Mouse (Mus musculus) brain, adult 2 months (tissue): ENCODE results near the gene Scml4.

ENCODE experiments used
- DNase-seq: peaks from one replicate; pipeline ENCODE4 v3.0.0; 2011; ENCODE audit warnings: low read depth, low spot score

Gene Scml4

DNA sequence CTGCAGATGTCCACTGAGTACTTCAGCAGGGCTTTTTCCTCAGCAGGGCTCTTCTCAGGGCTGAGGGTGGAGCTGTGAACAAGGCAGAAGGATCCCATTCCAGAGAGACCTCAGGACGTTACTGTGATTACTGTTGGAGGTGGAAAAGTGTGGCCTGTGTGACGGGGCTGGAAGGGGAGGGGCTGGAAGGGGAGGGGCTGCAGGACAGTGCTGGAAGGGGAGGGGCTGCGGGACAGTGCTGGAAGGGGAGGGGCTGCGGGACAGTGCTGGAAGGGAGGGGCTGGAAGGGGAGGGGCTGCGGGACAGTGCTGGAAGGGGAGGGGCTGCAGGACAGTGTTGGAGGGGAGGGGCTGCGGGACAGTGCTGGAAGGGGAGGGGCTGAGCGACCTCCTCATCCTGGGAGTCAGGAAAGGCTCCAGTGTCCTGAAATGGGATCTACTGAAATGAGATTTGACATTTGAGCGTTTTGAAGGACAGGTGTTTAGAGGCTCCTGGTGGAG, 90.1 kb downstream of the Scml4 start:
- no peak for DNase-seq

DNA sequence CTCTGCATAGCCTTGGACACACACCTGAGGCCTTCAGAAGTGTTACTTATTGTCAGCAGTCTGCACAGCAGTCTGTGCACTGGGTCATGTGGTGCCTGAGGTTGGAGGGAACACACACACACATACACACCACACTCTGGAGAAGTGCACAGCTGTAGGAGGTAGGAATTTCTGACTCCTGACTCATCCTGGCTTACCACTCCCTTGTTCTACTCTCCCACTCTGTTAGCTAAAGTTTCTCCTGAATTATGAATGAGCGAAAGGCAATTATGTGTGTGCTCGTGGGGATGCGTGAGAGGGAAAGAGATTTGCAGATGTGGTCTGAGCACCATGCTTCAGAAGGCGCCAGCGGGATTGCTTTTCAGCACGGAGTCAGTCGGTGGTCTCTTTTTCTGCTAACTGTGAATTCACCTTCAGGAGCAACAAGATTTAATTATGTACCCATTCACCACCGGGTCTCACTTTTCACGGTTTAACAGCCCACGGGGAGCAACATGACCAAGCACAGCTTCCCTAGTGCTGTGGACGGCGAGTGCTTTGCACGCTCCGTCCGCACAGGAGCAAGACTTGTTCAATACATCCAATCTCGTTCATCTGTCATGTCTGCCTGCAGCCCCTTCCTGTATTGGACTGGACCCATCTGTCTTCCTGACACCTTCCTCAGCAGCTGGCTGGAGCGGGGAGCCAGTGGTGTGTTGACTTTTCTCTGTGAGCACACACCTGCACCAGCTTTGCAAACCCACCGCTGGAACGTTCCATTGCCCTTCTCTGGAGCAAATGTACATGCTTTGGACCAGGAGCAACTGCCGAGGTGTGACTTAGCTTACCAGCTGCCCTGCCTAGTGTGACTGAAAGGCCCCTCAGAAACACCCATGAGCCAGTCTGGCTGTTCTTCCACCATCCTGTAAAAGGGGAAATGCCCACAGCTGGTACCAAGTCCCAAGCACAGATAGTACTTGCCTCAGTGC, 91.2 kb downstream of the Scml4 start:
- peak; percentile 85 for DNase-seq

DNA sequence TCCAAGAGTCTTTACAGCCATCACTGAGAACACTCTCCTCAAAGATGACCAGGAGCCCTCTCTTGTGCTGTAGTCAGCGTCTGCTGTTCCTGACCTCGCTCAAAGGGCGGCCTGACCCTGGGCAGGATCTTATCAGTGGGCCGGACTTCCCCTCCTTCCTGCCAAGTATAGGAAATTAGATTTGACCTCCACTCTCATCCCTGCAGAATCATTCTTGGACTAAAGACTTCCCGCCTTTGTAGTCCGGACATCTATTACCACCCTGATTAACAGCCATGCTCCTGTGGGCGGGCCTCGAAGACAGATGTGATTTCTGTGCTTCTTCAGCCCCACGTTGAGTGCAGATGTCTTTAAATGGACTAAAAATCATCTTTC, 91.9 kb downstream of the Scml4 start:
- DNase-seq, result no peak

DNA sequence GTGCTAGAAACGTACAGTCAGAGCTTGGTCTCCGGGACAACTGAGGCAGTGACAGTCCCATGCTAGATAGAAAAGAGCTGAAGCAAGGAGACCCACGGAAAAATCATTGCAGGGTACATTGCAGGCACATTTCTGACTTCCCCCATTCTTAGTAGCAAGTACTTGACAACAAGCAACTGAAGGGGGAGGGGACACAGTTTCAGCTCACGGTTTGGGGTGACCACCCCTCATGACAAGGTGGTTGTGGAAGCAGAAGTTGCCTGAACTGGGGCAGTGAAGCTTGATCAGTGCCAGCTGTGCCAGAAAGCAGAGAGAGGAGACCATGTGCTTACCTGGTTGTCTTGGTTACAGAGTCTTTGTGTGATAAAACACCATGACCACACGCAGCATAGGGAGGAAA, 93.4 kb downstream of the Scml4 start:
- DNase-seq, result no peak

DNA sequence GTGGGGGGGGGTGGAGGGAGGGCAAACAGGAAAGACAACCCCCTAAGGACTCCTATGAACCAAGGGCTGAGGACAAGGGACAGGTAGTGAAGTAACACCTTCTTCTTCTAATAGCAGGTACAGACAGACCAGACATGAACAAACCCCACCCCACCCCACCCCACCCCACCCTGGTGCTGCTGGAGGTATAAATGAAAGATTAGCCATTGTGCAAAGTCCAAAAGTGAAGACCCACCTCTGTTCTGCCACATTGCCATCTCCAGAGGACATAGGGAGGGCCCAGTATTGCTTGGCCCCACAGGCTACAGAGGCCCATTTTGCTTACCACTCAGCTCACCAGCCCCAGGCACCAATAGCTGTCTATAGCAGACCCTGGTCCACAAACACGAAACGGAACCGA, 95.0 kb downstream of the Scml4 start:
- no peak for DNase-seq

DNA sequence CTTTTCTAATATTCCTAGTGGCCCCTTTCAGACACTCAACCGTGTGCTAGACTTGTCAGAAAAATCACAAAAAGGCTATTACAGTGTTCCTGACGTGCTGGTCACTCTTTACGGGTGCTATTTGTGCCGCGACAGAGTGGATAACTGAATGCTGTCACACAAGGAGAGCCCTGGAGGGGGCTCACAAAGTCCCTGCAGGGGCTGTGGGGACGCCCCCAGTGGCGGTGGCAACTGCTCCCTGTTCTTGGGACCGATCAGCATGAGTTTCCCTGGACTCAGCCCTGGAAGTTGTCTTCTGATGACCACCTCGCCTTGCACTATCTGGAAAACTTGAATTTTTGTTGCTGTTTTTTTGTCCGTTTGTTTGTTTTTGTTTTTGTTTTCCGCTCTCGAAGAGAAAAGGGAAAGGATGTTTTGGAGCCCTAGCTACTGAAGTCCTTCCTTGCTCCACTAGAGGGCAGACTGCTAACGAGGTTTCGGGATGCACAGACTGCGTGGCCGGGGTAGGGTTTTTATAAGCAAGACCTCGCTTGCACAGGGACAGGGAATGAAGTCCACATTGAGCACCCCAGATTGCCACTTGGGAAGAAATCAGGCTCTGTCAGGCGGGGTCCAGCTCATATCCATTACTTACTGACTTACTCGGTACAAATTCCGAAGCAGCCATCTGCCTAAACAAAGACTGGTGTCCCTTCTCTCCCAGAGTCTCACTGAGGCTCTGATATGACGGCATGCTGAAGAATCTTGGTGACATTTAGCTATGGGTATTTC, 97.9 kb downstream of the Scml4 start:
- peak; percentile 83 for DNase-seq

DNA sequence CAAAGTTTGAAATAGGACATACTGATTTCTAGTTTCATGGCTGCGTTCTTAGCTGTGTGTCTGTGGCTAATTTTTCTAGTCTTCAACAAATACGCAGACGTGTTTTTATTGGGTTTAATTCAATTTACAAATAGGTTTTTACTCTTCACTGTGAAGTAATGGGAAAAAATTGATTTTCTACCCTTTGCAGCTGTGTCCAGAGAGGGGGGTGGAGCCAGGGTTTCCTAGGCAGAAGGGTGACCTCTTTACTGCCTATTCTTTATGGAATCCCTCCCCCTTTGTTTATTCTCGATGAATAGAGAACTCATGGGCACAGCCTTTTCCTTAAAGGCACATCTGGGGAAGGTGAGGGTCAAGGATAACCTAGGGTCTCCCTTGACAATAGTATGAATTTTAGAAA, 98.5 kb downstream of the Scml4 start:
- no peak for DNase-seq

DNA sequence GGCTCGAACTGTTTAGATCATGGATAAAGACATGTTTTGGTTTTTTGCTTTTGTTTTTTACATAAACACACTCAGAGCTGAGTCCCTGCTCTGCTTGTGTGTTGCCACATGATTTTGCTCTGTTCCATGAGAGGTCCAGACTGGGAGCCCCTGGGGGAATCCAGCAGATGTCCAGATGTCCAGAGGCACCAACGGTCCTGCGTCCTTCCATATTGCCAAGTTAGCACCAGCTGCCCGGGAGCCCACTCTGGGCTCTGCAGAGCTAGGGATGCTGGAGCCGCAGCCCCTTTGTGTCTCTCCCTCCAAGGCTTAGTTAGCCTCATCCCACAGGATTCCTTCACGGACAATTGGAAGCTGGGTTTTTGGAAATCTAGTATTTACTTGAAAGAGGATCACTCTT, 101.6 kb downstream of the Scml4 start:
- DNase-seq, result no peak

DNA sequence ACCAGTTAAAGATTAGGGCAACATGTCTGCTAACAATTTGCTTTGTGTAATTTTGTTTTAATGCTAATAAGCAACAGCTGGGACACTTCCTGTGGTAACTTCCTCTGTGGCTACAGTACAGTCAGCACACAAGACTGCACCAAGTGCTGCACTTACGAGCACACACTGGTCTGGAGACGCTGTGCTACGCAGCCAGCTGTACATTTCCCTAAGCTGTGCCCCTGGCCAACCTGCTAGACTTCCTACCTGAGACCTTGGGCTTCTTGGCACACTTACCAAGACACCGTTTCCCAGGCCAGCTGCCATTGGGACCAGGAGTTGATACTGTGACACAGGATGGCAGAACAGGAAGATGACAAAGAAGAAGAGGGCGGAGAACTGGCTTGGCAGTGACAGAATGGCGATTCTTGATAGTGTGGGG, 102.0 kb downstream of the Scml4 start:
- no peak for DNase-seq

DNA sequence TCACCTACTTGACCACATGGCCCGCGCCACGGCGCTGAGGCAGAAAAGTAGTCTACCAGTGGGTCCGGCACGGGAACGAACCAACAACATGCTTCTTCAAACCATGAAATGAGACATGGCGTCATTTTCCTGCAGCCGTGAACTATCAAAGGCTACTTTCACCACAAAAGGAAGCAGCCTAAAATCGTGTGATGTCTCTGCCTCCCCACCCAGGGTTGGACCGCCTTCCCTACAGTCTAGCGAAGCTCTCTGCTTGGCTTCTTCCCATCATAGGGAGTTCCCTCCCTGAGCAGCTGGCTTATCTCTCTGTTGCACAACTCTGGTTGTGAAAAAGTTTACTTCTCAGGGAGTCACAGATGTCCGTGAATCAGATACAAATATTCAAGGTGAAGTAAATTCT, 102.5 kb downstream of the Scml4 start:
- DNase-seq, result no peak

DNA sequence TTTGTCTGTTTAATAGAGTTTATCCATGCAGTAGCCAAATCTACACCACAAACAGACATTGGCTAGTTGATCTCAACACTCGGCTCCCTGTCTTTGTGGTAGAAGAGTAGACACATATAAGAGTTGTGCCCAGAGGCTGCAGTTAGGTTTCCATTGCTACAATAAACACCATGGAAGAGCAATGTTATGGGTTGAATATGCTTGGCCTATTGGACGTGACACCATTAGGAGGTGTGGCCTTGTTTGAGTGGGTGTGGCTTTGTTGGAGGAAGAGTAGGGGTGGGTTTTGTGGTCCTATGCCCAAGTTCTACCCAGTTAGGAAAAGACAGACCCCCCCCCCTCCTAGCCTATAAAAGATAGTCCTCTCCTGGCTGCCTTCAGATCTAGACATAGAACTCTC, 102.9 kb downstream of the Scml4 start:
- no peak for DNase-seq

DNA sequence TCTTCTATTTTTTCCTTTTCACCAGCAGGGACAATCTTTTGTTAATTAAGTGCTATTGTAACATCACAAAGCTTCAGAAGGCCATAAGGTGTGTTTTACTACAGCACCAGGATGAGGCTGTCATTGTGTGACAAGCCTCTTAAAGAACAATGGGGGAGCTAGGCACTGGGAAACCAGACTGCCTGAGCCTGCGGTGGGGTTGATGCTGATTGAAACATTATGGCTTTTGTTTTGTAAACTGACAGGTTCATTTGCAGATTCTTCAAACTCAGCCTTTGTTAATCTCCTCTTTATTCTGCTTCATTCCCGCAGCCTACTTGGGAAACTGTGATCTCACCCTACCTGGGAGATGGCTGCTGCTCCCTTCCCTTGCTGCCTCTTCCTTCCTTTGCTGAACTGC, 108.2 kb downstream of the Scml4 start:
- DNase-seq, result no peak

DNA sequence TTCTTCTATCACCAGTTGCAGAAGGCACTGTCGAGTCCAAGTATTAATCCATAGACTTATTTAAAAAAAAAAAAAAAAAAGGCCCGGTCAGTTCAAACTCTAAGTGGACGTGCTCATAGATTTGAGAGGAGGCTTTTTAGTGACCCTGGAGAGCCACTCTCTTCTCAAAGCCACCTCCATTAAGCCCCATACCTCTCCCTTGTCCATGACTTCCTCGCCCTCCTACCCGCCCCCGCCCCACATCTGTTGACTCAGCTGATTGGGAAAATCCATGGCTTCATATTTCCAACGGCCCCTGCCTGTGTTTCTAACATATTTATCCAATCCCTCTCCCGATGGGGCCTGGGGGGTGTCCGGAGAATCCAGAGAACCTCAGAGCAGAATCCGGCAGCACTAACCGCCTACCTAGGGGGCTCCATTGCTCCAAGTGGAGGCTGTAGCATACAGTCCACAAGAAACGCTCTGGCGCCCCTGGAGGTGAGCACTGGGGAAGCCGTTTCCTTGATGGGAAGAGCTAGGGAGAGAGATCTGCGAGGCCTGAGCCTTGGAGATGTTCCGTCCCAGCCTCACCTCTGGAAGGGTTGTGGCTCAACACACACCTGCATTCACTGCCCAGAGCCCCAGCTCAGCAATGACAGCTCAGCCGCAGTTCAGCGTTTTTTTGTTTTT, 112.5 kb downstream of the Scml4 start:
- DNase-seq, result peak; percentile 77

DNA sequence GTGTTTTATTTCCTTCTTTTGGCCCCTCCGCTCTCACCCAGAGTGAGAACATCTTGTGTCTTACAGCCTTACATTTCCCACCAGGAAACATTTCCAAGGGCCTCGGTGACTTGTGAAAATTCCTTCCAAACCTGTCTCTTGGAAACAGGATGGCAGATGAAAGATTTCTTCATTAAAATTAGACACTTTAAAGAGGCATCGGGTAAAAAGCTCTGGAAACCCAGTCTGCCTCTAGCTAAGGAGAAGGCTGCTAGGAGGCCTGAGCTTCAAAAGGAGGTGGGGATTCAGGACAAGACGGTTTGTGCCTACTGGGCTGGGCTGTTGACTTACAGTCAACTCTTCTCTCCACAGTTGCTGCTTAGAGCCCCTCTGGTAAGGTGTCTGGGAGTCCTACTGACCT, 113.4 kb downstream of the Scml4 start:
- peak; percentile 48 for DNase-seq

DNA sequence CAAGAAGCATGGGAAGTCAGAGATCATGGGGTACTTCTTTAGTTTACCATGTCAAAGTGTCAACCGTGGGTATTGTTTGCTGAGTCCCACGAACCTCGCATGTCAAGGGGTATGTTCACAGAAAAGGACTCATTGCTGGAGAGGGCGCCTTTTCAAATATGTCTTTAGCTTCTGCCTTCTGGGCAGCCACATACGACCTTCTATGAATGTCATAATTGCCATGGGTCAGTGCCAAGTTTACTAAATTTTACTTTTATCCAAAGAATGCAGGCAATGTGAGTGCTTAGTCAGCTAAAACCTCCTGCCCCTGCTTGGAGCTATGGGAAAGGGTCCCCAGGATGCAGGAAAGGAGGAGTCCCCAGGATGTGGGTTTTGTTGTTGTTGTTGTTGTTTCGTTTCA, 116.4 kb downstream of the Scml4 start:
- no peak for DNase-seq

DNA sequence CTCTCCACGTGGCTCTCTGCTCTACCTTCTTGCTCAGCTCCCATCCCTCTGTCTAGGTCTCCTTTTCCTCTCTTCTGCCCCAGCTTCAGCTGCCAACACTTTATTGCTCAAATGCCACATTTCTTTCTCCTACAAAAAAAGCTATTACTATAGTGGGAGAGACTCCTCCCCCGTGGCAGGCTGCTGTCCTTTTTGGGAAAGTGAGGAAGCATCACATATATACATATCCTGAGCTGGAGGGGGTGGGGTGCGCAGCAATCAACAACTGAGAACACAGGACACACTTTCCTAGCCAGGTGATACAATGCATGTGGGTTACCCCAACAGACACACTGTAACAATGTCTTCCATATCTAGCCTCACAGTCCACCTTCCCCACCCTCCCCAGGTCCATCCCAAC, 118.2 kb downstream of the Scml4 start:
- DNase-seq, result no peak

DNA sequence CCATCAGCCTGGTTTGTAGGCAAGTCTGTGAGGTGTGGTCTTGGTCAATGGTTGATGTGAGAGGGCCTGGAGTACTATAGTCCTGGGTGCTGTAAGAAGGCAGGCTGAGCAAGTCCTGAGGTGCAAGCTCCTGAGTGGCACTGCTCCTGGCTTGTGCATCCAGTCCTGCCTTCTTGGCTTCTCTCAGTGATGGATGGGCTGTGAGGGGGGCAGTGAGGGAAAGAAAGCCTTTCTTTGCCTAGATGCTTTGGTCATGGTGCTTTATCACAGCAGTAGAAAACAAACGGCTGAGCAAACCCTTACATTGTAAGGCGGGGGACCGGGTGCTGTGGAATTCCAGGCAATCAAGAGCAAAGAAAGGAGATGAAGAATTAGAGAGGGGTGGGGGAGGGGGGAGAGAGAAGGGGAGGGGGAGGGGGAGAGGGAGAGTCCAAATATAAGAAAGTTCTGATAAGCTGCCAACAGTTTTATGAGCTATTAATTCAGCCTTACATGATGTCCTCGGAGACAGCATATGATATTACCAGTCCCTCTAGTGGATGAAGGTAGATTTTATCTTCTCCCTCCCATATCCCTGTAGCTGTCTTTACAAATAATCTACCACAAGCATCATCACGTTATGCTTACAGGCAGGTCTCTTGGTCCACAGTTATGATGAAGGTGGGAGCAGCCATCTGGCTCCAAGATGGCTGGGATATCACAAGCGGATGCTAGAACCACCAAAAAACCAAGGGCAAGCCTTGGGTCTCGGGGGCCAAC, 121.0 kb downstream of the Scml4 start:
- no peak for DNase-seq

DNA sequence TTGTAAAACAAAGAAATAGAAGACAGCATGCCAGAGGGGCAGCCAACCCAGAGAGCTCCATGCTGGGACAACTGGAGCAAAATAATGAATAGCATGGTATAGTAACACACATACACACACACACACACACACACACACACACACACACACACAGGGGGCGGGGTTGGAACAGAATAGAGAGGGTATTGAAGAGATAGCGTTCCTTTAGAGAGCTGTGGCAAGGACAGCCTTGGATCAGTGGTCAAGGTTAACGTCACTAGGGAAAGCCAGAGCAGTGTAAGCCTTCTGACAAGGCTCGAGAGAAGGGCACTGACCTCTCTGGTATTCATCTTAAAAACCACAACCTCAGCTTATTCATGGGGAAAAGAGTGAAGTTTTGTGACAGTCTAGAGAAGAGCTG, 124.7 kb downstream of the Scml4 start:
- no peak for DNase-seq

DNA sequence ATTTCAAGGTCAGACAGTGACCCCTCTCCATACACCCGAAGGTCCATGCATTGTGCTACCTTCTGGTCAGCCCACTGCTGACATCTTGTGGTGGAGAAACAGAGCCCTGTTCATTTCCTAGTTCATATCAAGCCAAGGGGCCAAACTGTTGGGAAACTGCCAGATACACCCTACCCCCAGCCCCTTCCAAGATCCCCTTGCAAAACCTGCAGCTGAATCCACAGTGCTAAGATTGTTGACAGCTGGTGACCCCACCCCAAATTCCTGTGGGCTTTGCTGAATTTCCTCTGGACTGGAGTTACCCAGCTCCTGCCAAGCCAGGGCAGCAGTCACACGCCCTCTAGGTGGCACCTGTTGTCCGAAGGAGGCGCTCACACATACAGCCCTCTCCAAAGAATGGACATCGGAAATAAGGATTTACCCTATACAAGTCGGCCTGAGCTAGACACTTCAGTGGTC, 127.5 kb downstream of the Scml4 start:
- no peak for DNase-seq

DNA sequence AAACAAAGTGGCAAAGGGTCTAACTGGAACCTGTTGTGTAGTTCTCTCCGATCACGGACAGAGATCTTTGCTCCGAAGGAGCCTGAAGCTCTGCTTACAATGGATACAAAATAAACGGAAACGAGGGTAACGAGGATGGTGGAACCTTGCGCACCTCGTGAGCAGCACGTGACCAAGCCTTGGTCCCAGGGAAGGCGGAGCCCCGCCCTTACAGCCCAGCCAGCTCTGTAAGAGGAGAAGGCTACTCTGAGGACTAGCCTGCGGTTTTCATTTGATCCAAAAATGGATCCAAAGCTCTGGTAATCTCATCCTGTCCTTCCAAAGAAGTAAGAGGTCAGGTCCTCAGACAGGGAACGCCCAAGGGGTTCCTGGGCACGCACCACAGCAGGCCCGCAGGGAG, 128.5 kb downstream of the Scml4 start:
- no peak for DNase-seq

DNA sequence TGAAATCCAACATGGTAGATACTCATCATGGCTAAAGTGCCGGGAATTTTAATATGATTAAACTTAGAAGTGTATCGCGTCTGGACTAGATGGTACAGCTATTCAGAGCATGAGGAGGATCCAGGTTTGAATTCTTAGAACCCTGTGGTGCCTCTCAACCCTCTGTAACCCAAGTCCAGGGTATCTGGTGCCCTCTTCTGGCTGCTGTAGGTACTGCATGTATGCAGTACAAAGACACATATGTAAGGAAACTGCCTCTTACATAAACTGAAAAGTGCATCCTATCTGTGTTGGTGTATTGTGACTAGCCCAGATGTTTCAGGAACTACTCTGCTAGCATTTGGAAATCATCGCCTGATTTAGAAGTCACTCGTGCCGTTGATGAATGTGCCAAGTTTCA, 129.7 kb downstream of the Scml4 start:
- peak; percentile 86 for DNase-seq
